Mouse (Mus musculus) limb, embryonic 12.5 days (tissue): ENCODE measurements around the gene Ncaph2. TPM values are rescaled to one million over a fixed set of nuclear protein-coding genes. Genes with fewer than 3 reads are reported as not detected.

Experiments
- ATAC-seq: fragments of 200-750 bp; cut with Nextera tagmentation; 2 replicates; pipeline ENCODE4 v1.8.0; 2017; ENCODE audit warnings: low read depth, moderate TSS enrichment; ENCODE audit not compliant: insufficient number of reproducible peaks, insufficient read depth, low FRiP score, low TSS enrichment
- H3K27ac ChIP-seq: fragments of 300-500 bp; sonication (generic); 2 replicates; pipeline ENCODE4 v1.5.1; 2016; ENCODE audit warnings: mild to moderate bottlenecking, moderate library complexity
- H3K27me3 ChIP-seq: fragments of 300-500 bp; sonication (generic); 2 replicates; pipeline ENCODE4 v1.6.1; 2016; ENCODE audit warnings: mild to moderate bottlenecking, moderate library complexity
- H3K36me3 ChIP-seq: fragments of 300-500 bp; sonication (generic); 2 replicates; pipeline ENCODE4 v1.6.1; 2016; ENCODE audit warnings: mild to moderate bottlenecking, moderate library complexity
- H3K4me1 ChIP-seq: fragments of 300-500 bp; sonication (generic); replicated peaks from 2 replicates; pipeline ENCODE4 v1.6.1; 2016
- H3K4me2 ChIP-seq: fragments of 300-500 bp; sonication (generic); 2 replicates; pipeline ENCODE4 v1.6.1; 2016; ENCODE audit warnings: mild to moderate bottlenecking, moderate library complexity
- H3K4me3 ChIP-seq: fragments of 300-500 bp; sonication (generic); replicated peaks from 2 replicates; pipeline ENCODE4 v1.5.1; 2016; ENCODE audit warnings: mild to moderate bottlenecking
- H3K9ac ChIP-seq: fragments of 300-500 bp; sonication (generic); replicated peaks from 2 replicates; pipeline ENCODE4 v1.6.1; 2016; ENCODE audit warnings: mild to moderate bottlenecking, moderate library complexity
- H3K9me3 ChIP-seq: fragments of 300-500 bp; sonication (generic); 2 replicates; pipeline ENCODE4 v1.6.1; 2016; ENCODE audit warnings: mild to moderate bottlenecking, moderate library complexity
- WGBS: fragments of 180-500 bp; shearing (Covaris S2); methylation state at CpG from one replicate; pipeline ENCODE4 v1.1.7; 2016; 5-methylcytosine and 5-hydroxymethylcytosine counted together
- polyA plus RNA-seq: library from polyadenylated mRNA; unstranded; fragments of >200 nt; fragmentation: Nextera tagmentation; extraction: Ambion mirVana; gene quantifications from 2 replicates; pipeline ENCODE4 v1.2.1, GENCODE M21; 2016

Gene Ncaph2
- 175 and 183 TPM in 2 replicates for polyA plus RNA-seq

- Histone ChIP-seq H3K27ac (peak within 1 kb of the TSS; percentile 92), H3K4me1 (peaks cover 21% of the 10 kb centered on the region), H3K4me2 (peak within 1 kb of the TSS; percentile 86), H3K4me3 (peak within 1 kb of the TSS; percentile 82), H3K36me3 (peaks cover 50% of the 10 kb centered on the region), H3K27me3 (no peaks in the 10 kb centered on the region), H3K9ac (peak within 1 kb of the TSS; percentile 89), H3K9me3 (no peaks in the 10 kb centered on the region)
- under 1% methylated on average over 62 of the region's 64 CpGs for WGBS
- ATAC-seq: peak; percentile 83
Observed at GRCm38 (mm10) chr15:89355241-89356187, at the start of gene Ncaph2, which contains the start of gene Lmf2. Gene Ncaph2, plus strand, starts transcription at chr15:89355719. Gene Lmf2, minus strand, starts transcription at chr15:89355659.

GRCm38 (mm10) chr15:89305966-89306365, 49.6 kb upstream of the Ncaph2 start:
- H3K27me3 ChIP-seq: no peaks in the 10 kb centered on the region
- ATAC-seq: no peak
- peaks cover 71% of the 10 kb centered on the region for H3K36me3 ChIP-seq
- no peaks in the 10 kb centered on the region for H3K4me1 ChIP-seq
- WGBS: 74% methylated on average over 1 of the region's 1 CpGs
- H3K9me3 ChIP-seq: no peaks in the 10 kb centered on the region
- no peak overlapping the region for H3K9ac ChIP-seq
- H3K4me2 ChIP-seq: no peak overlapping the region
- H3K27ac ChIP-seq: no peak overlapping the region
- H3K4me3 ChIP-seq: no peak overlapping the region

GRCm38 (mm10) chr15:89307461-89307860, 48.1 kb upstream of the Ncaph2 start:
- no peak for ATAC-seq
- H3K9me3 ChIP-seq: no peaks in the 10 kb centered on the region
- no peak overlapping the region for H3K4me3 ChIP-seq
- peaks cover 56% of the 10 kb centered on the region for H3K36me3 ChIP-seq
- no peaks in the 10 kb centered on the region for H3K27me3 ChIP-seq
- H3K9ac ChIP-seq: no peak overlapping the region
- no peak overlapping the region for H3K27ac ChIP-seq
- 93% methylated on average over 13 of the region's 13 CpGs for WGBS
- no peaks in the 10 kb centered on the region for H3K4me1 ChIP-seq
- H3K4me2 ChIP-seq: no peak overlapping the region

GRCm38 (mm10) chr15:89308406-89309139, 46.9 kb upstream of the Ncaph2 start:
- Histone ChIP-seq H3K9ac (no peak overlapping the region), H3K4me3 (no peak overlapping the region), H3K4me2 (no peak overlapping the region), H3K4me1 (peaks cover 10% of the 10 kb centered on the region), H3K36me3 (peaks cover 45% of the 10 kb centered on the region), H3K9me3 (no peaks in the 10 kb centered on the region), H3K27ac (no peak overlapping the region), H3K27me3 (no peaks in the 10 kb centered on the region)
- WGBS: 84% methylated on average over 7 of the region's 7 CpGs
- ATAC-seq: no peak

GRCm38 (mm10) chr15:89309962-89310498, 45.5 kb upstream of the Ncaph2 start:
- no peak overlapping the region for H3K27ac ChIP-seq
- WGBS: 82% methylated on average over 6 of the region's 6 CpGs
- H3K9me3 ChIP-seq: no peaks in the 10 kb centered on the region
- no peak overlapping the region for H3K4me2 ChIP-seq
- no peaks in the 10 kb centered on the region for H3K27me3 ChIP-seq
- H3K4me1 ChIP-seq: peaks cover 20% of the 10 kb centered on the region
- H3K9ac ChIP-seq: no peak overlapping the region
- no peak for ATAC-seq
- H3K4me3 ChIP-seq: no peak overlapping the region
- peaks cover 30% of the 10 kb centered on the region for H3K36me3 ChIP-seq

- no peaks in the 10 kb centered on the region; the same call in 1 of the 2 replicates for H3K36me3 ChIP-seq
- 72% methylated on average over 4 of the region's 4 CpGs for WGBS
- peak overlapping the region; percentile 19; the same call in 1 of the 2 replicates for H3K9ac ChIP-seq
- peak overlapping the region; percentile 71 for H3K4me3 ChIP-seq
- H3K27ac ChIP-seq: no peak overlapping the region
- ATAC-seq: no peak
- peaks cover 20% of the 10 kb centered on the region for H3K4me1 ChIP-seq
- no peaks in the 10 kb centered on the region for H3K9me3 ChIP-seq
- peak overlapping the region; percentile 92 for H3K4me2 ChIP-seq
- H3K27me3 ChIP-seq: no peaks in the 10 kb centered on the region
Observed at GRCm38 (mm10) chr15:89313359-89313758, 42.2 kb upstream of the Ncaph2 start.

GRCm38 (mm10) chr15:89314107-89314506, 41.4 kb upstream of the Ncaph2 start:
- peak overlapping the region; percentile 92 for H3K4me2 ChIP-seq
- no peaks in the 10 kb centered on the region for H3K9me3 ChIP-seq
- no peak overlapping the region for H3K27ac ChIP-seq
- H3K4me3 ChIP-seq: peak overlapping the region; percentile 71
- peaks cover 20% of the 10 kb centered on the region for H3K4me1 ChIP-seq
- ATAC-seq: no peak
- H3K9ac ChIP-seq: peak overlapping the region; percentile 75
- no peaks in the 10 kb centered on the region for H3K27me3 ChIP-seq
- 41% methylated on average over 3 of the region's 3 CpGs for WGBS
- no peaks in the 10 kb centered on the region for H3K36me3 ChIP-seq

GRCm38 (mm10) chr15:89314511-89315189, 40.9 kb upstream of the Ncaph2 start:
- Histone ChIP-seq H3K27me3 (no peaks in the 10 kb centered on the region), H3K9ac (peak overlapping the region; percentile 75), H3K4me1 (peaks cover 20% of the 10 kb centered on the region), H3K27ac (no peak overlapping the region), H3K4me2 (peak overlapping the region; percentile 92), H3K9me3 (no peaks in the 10 kb centered on the region), H3K4me3 (peak overlapping the region; percentile 71), H3K36me3 (no peaks in the 10 kb centered on the region)
- ATAC-seq: peak; percentile 39
- WGBS: under 1% methylated on average over 58 of the region's 58 CpGs

- peak; percentile 99 for ATAC-seq
- peaks cover 20% of the 10 kb centered on the region for H3K4me1 ChIP-seq
- H3K9me3 ChIP-seq: no peaks in the 10 kb centered on the region
- H3K27ac ChIP-seq: peak within 1 kb of the TSS; percentile 53
- under 1% methylated on average over 37 of the region's 37 CpGs for WGBS
- peak within 1 kb of the TSS; percentile 71 for H3K4me3 ChIP-seq
- peak within 1 kb of the TSS; percentile 75 for H3K9ac ChIP-seq
- peak within 1 kb of the TSS; percentile 92 for H3K4me2 ChIP-seq
- H3K27me3 ChIP-seq: no peaks in the 10 kb centered on the region
- no peaks in the 10 kb centered on the region for H3K36me3 ChIP-seq
Observed at GRCm38 (mm10) chr15:89315190-89315731, 40.3 kb upstream of the Ncaph2 start, which contains the start of gene Sbf1. Gene Sbf1, minus strand, starts transcription at chr15:89315311.

GRCm38 (mm10) chr15:89316146-89316545, 39.4 kb upstream of the Ncaph2 start:
- Histone ChIP-seq H3K27ac (no peak overlapping the region), H3K4me1 (peaks cover 20% of the 10 kb centered on the region), H3K4me2 (no peak overlapping the region), H3K36me3 (no peaks in the 10 kb centered on the region), H3K4me3 (no peak overlapping the region), H3K9me3 (no peaks in the 10 kb centered on the region), H3K9ac (no peak overlapping the region), H3K27me3 (peaks cover 6% of the 10 kb centered on the region)
- ATAC-seq: no peak
- WGBS: 69% methylated on average over 11 of the region's 11 CpGs
